Mouse (Mus musculus) CH12.LX (cell line): ENCODE measurements around the gene Dlx6.

Experiments used
- CHD1 ChIP-seq: IDR thresholded peaks from 2 replicates; pipeline ENCODE4 v1.6.1; 2012; ENCODE audit warnings: low read depth, low read length, improper control_type of control experiment, inconsistent platforms
- CHD2 ChIP-seq: IDR thresholded peaks from 2 replicates; pipeline ENCODE4 v1.6.1; 2011; ENCODE audit warnings: low read length, improper control_type of control experiment
- CTCF ChIP-seq, 2 experiments: IDR thresholded peaks in 1 of 2; conservative IDR thresholded peaks in 1 of 2; 2 replicates each; pipeline ENCODE4 v1.5.1; 2011 to 2012; ENCODE audit warnings: low read depth in 2 of 2, low read length in 2 of 2, improper control_type of control experiment in 1 of 2, inconsistent platforms in 1 of 2, mild to moderate bottlenecking in 1 of 2, moderate library complexity in 1 of 2
- E2F4 ChIP-seq: IDR thresholded peaks from 2 replicates; pipeline ENCODE4 v1.6.1; 2011; ENCODE audit warnings: low read depth, low read length, improper control_type of control experiment; ENCODE audit not compliant: insufficient replicate concordance
- ELF1 ChIP-seq: IDR thresholded peaks from 2 replicates; pipeline ENCODE4 v1.6.1; 2014; ENCODE audit warnings: low read depth, mild to moderate bottlenecking, inconsistent platforms, low read length, improper control_type of control experiment
- GABPA ChIP-seq: IDR thresholded peaks from 2 replicates; pipeline ENCODE4 v1.6.1; 2012; ENCODE audit warnings: low read depth, low read length, improper control_type of control experiment, inconsistent platforms; ENCODE audit not compliant: insufficient replicate concordance
- JUND ChIP-seq: conservative IDR thresholded peaks from 2 replicates; pipeline ENCODE4 v1.6.1; 2011; ENCODE audit warnings: low read depth, low read length, improper control_type of control experiment
- PAX5 ChIP-seq: IDR thresholded peaks from 2 replicates; pipeline ENCODE4 v1.6.1; 2012; ENCODE audit warnings: low read length, inconsistent platforms, mixed read lengths
- POLR2A ChIP-seq: IDR thresholded peaks from 2 replicates; pipeline ENCODE4 v1.6.1; 2011; ENCODE audit warnings: low read depth, mild to moderate bottlenecking, improper control_type of control experiment, low read length
- RAD21 ChIP-seq: IDR thresholded peaks from 2 replicates; pipeline ENCODE4 v1.6.1; 2011; ENCODE audit warnings: low read depth, mild to moderate bottlenecking, low read length, improper control_type of control experiment, moderate library complexity
- ZKSCAN1 ChIP-seq: IDR thresholded peaks from 2 replicates; pipeline ENCODE4 v1.6.1; 2012; ENCODE audit warnings: low read depth, inconsistent platforms, low read length, improper control_type of control experiment, borderline replicate concordance

DNA sequence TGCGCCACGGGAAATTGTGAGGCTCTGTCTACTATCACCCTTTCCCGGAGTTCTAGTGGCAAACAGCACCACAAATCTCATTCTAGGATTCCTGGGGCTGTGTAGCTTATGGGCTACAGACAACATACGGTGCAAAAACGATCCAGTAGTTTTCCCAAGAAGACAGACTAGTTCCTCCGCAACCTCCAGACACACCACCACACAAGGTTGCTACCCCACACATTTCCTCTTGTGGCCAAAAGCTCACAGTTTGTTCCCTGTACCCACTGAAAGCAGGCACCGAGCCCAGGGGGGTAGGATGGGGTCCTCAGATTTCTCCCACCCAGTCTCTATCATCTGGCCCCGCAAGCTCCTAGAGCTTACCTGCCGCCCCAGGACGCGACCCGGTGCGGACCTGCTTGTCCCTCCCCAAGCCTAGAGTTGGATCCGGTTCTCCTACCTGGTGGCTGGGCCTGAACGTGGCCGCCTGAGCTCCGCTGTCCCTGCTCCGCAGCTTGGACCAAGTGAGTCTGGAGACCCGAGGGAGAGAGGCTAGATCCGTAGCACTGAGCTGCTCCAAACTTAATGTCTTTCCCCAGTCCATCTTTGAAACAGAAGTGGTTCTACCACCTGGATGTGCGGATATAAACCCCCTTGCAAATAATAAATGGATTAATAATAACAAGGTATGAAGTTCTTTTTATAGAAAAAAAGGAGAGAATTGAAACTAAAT lies 1.9 kb upstream of the Dlx6 start:
- TF ChIP-seq CHD1 (no peak), JUND (no peak), ELF1 (no peak), GABPA (no peak), CHD2 (no peak), CTCF (conservative IDR thresholded peaks at IDR 0.05 in 1 of 2, IDR thresholded peaks at IDR 0.05 in 1 of 2; ENCODE audit: low read depth in 2 of 2, low read length in 2 of 2) (no peak), ZKSCAN1 (no peak), PAX5 (no peak), POLR2A (no peak), E2F4 (no peak), RAD21 (no peak)
